Mouse (Mus musculus) embryo, embryonic 10.5 days (tissue): ENCODE data around the gene Adgrf3.
"Not testable (repeated sequence)": the region's sequence is repeated elsewhere in the genome, so short reads cannot be mapped to it uniquely, and the experiment has no call there.

ENCODE experiments used
- DNase-seq: peaks from one replicate; pipeline ENCODE4 v3.0.0-alpha.2; 2015; ENCODE audit warnings: low spot score

Adgrf3 gene

GRCm38 (mm10) chr5:30205493-30205892 lies at the start of gene Adgrf3:
TSS of gene Adgrf3 (minus strand) at chr5:30205722.
- DNase-seq, result no peak

- DNase-seq, result peak; percentile 26
Observed at GRCm38 (mm10) chr5:30247666-30248065, 42.1 kb upstream of the Adgrf3 start.

- no peak for DNase-seq
Observed at GRCm38 (mm10) chr5:30245861-30246416, 40.4 kb upstream of the Adgrf3 start.

DNA sequence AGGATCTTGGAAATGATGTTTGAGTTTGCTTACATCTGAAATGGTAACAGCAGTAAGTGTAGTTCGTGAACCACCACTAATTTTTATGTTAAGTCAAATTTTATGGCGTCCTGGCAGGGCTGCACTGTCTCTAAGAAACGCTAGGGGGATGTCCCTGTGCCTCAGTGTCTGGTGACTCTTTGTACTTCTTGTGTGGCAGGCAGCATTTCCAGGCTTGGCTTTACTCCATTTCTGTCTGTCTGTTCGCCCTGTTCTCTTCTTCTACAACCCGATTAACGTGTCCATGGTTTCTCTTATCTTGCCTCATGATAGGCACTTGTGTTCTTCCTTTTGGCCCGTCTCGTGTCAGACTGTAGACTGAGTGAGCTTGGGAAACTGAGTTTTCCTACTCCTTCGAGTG lies 38.2 kb upstream of the Adgrf3 start:
- peak; percentile 38 for DNase-seq

DNA sequence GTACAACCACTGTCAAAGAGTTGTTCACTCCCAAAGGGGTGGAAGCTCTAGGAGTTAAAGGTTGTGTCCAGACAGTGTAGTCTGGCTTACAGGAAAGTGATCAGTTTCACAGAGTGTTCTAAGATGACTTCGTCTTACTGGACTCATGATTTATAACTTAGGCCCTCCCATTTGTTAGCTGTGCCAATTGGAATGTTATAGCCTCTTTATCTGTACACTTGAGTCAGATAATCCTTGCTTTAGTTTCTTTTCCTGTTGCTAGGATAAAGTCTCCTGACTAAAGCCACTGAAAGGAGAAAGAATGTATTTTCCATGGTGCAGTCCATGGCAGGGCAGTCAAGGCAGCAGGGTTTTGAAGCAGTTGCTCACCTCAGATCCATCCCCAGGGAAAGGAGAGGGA lies 36.9 kb upstream of the Adgrf3 start:
- DNase-seq, result no peak

GRCm38 (mm10) chr5:30240552-30240951 lies 35.0 kb upstream of the Adgrf3 start:
- no peak for DNase-seq

DNA sequence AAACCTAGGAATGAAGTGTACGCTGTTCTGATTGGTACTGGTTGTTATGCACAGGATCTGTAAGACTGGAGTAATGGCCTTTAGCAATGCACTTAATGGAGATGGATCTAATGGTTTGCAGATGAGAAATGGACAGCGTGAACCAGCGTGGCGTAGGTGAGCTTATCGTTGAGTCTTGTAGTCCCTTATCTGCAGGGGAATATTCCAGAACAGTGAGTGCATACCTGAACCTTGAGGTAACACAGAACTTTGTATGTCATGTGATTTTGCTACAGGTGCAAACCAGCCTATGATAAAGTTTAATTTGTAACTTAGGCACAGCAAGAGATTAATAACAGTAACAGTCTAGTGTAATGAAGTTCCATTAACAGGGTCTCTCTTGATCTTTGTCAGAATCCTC lies 33.0 kb upstream of the Adgrf3 start:
- no peak for DNase-seq

DNA sequence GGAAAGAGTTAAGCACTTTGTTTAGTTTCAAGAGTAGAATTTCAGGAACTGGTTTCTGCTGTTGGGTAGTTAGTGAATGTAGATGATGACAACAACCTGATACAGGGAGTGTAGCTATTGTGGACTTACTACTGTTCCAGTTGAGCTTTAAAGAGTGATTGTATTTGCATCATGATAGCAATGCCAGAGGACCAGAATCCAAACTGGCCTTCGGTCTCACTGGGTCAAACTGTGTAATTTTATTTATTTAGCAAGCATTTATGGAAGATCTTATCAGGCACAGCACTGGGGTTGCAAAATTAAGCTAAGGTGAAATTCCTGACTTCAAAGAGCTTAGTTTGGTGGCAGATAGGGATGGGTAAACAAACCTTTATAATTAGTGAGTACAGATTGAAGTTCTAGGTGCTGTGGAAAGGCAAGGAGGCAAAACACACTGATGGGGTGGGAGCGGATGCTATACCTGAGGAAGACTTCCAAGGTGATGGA lies 30.2 kb upstream of the Adgrf3 start:
- no peak for DNase-seq

GRCm38 (mm10) chr5:30233979-30234378 lies 28.5 kb upstream of the Adgrf3 start:
- no peak for DNase-seq

DNA sequence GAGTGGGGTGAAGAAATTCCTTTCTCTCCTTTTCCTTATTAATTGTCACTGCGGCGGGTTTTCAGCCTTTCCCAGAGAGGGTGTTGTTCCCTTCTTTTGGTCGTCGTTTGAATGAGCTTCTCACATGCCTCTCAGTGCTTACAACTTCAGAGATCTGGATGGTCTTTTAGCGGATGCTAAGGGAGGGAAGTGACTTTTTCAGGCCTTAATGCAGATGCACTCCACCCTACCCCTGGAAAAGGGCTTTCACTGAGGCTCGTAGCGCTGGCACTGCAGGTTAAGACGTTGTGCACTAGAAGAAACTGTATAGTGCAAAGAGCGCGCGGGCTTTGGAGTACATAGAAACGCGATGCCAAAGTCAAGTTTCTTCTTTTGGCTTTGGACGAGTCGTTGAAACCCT lies 27.5 kb upstream of the Adgrf3 start:
- DNase-seq, result peak; percentile 67

GRCm38 (mm10) chr5:30232271-30232971 lies 26.9 kb upstream of the Adgrf3 start, which contains the start of gene Selenoi:
TSS of gene Selenoi (plus strand) at chr5:30232581.
- DNase-seq, result peak; percentile 98

DNA sequence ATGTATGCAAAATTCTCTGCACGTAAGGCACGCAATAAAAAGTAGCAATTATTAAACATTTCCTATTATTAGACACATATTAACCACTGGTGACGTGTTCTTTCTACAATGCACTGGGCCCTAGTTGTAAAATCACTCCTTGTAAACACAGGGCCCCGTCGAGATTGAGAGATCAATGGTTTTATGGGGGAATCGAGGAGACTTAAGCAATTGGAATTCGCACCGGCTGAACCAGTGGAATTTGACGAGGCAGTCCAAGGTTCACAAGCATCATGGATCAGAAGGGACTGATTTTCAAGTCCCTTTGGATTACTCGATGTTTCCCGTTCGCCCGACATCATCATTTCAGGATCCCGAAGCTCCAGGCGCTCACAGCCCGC lies 26.4 kb upstream of the Adgrf3 start:
- DNase-seq, result no peak

GRCm38 (mm10) chr5:30230901-30231300 lies 25.4 kb upstream of the Adgrf3 start:
- DNase-seq, result no peak

DNA sequence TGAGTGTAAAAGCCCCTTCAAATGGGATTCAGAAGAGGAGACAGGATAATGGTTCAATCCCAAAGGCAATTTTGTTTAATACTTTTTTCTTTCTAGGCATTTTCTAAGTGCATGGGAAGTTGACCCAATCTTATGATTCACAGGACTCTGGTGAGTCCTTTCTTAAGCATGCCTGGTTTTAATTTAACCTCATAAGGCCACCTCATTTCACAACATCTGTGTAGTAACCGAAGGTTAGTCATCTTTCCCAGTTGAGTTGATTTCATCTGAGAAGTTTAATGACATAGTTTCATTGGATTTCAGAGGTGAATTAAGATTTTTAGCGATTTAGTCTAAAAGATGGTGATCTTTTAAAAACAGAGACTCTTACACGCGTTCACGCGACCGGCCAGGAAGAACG lies 17.2 kb upstream of the Adgrf3 start:
- DNase-seq, result no peak

DNA sequence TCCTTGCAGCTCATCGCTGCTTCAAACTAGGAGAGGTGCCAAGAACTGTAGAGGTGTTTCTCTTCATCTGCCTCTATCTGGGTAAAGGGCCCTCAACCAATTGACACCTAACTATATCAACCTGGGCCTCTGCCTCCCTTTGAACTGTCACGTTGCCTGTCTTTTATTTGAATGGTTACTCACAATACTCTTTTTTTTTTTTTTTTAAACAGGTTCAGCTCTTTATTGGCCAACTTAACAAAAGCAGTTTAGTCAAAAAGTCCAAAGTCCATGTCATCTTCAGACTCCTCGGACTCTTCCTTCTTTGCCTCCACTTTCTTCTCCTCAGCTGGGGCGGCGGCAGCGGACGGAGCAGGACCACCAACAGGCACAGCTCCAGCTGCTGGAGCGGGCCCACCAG lies 15.1 kb upstream of the Adgrf3 start:
- DNase-seq, result no peak

- DNase-seq, result no peak
Observed at GRCm38 (mm10) chr5:30219715-30220114, 14.2 kb upstream of the Adgrf3 start.

GRCm38 (mm10) chr5:30215970-30216369 lies 10.4 kb upstream of the Adgrf3 start:
- no peak for DNase-seq

GRCm38 (mm10) chr5:30214889-30215288 lies 9.4 kb upstream of the Adgrf3 start:
- peak; percentile 78 for DNase-seq

GRCm38 (mm10) chr5:30210758-30211157 lies 5.2 kb upstream of the Adgrf3 start:
- DNase-seq, result not testable (repeated sequence)

- peak; percentile 65 for DNase-seq
Observed at GRCm38 (mm10) chr5:30207276-30207675, 1.8 kb upstream of the Adgrf3 start.

DNA sequence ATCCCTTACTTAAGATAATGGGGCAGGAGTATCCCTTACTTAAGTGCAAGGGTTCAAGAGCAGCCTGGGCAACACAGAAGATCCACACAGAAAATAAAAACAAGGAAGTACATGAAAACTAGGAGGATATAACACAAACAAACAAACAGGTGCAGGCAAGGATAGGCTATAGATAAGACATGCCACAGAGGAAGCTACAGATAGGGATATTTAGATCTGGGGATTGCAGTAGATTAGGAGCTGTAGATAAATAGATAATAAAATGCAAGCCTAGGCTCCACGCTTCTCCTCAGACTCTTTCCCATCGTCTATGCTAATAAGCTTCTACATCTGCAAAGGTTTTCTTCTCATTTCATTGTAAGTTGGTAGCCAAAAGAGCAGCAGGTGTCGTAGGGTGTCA lies 488 bp downstream of the Adgrf3 start:
- no peak for DNase-seq

DNA sequence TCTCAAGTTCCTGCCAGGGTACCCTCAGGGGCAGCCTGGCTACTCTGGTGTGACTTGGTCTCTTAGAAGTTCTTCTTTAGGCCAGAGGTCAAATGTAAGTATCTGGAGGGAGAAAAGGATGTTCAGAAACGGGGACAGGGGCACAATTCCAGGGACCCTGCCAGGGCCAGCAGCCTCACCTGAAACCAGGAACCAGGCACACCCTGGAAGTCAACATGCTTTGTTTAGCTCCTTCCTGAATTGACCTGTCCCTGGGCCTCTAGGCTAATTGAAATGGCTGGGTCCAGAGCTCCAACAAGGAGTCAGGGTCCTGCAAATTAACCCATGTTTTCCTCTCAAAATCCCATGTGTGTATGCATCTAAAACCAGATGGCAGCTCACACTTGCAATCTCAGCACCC lies 1.1 kb downstream of the Adgrf3 start:
- DNase-seq, result no peak

DNA sequence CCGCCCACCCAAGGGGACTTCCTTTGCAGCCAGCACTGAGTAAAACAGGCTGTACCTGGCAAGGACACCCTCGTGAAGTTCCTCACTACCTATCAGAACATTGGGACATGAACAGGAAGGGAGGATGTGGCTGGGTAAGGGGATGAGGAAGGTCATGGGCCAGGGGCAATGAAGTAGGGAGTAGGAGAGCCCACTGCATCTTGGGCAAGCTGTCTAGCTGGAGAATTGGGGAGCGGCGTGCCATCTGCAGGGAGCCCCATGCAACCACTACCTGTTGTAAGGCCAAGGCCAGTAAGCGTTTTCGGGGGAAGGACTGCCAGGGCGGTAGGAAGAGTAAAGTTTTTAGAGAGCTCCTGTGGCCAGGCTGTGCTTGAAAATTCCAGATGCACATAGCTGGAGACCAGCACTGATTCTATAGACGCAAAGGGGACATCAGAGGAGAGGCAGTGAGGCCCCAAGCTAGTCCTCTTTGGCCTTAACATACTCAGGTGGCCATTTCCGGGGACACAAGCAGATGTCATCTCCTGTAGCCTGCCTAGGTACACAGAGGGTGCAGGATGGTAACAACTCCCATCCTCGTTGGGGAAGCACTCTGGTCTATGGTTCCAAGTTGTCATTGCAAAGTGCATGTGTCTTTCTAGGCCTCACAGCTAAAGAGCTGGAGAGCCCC lies 2.2 kb downstream of the Adgrf3 start:
- no peak for DNase-seq
